Mouse (Mus musculus) cerebellum, postnatal 10 days (tissue): Measurements from ENCODE around the gene 1110032A03Rik.

Experiments used
- DNase-seq, 2 experiments: peaks; one replicate each; pipeline ENCODE4 v3.0.0; 2021; ENCODE audit warnings: mixed read lengths in 2 of 2

Gene 1110032A03Rik

DNA sequence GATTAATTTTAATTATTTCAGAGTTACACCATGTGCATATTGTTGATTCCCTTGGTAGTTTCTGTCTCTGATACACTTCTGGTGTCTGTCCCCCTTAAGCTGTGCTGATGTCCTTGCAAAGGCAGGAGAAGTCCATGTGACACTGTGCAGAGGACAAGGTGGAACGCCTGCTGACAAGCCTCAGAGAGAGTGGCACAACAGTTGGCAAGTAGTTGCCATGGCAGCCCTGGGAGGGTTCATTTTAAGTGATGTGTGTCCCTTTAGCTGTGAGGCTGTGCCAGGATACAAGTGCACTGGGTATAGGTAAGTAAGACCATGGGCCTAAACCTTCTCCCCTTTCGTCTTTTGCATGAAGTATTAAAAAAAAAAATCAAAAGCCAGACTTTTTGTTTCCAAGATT, 5.3 kb downstream of the 1110032A03Rik start:
- no peak for DNase-seq

DNA sequence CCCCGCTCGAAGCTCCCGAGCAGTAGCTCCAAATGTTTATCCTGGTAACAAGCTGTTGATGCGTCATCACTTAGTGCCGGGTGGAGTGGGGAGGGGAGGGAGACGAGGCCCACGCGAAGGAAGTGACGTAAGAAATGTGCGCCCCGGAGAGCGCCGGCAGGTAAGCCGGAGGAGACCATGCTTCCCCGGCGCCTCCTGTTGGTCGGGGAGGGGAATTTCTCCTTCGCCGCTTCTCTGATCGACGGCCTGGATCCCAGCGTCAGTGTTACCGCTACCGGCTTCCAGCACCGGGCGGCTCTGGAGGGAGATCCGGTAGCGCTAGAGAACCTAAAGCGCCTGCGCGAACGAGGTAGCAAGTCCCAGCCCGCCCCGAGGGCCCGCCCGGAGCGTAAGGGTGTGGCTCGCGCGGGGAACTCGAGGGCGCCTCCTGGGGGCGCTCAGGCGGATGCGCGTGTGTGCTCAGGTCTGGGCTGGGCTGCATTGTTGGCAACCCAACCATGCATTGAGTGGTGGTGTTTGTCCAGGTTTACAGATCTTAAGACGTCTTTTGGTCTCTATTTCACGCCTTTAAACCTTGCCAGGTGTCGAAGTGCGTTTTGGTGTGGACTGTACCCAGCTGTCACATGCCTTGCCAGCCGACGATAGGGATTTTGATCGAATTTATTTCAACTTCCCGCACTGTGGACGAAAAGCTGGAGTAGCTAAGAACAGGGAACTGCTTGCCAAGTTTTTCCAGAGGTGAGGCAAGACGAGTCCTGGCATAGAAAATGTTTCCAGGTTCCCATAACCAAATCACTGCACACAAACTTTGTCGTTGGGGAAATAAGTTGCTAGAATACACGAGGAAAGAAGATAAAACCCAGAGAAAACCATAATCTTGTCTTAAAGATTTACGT, 7.0 kb downstream of the 1110032A03Rik start, which contains the start of gene Fdxacb1:
Gene Fdxacb1, plus strand, starts transcription at position 130 of the 896 bp plus-strand sequence.
- peak; percentile 99 for DNase-seq

DNA sequence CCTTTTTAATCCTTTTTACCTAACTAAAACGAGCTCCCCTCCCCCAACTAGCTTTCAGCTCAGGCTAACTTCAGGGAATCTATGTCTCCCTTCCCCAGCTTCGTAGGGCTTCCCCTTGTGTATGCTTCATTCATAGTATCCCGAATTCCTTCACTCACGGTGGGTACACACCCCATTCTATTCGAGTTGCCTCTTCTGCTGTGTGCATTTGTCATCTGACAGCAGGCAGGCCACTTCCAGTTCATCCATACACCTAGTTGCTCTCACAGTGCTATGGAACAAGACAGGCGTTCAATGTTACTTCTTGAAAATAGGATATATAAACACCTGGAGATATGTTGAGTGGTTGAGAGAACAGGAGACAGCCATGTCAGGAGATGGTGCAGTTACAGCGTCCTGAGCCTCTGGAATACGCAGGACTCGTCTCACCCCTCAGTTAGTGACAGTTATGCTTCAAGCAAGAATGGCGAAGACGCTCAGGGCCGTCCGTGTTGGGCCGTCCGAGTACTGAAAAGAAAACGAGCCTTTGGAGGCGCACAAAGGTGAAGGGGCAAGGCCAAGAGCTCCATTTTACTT, 7.7 kb downstream of the 1110032A03Rik start:
- peak in 1 of 2 experiments; percentile 30 for DNase-seq

DNA sequence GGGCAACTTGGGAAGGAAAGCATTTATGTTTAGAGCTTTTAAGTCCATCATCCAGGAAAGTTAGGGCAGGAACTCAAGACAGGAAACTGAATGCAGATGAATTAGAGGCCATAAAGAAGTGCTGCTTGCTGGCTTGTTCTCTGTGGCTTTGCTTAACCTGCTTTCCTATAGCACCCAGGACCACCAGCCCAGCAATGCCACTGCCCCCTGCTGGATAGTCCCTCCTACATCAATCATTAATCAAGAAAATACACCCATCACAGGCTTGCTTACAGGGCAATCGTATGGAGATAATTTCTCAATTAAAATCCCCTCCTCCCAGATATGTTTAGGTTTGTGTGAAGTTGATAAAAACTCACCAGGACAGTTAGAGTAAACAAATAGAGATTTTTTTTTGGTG, 12.0 kb downstream of the 1110032A03Rik start:
- DNase-seq = peak; percentile 64 to 66

DNA sequence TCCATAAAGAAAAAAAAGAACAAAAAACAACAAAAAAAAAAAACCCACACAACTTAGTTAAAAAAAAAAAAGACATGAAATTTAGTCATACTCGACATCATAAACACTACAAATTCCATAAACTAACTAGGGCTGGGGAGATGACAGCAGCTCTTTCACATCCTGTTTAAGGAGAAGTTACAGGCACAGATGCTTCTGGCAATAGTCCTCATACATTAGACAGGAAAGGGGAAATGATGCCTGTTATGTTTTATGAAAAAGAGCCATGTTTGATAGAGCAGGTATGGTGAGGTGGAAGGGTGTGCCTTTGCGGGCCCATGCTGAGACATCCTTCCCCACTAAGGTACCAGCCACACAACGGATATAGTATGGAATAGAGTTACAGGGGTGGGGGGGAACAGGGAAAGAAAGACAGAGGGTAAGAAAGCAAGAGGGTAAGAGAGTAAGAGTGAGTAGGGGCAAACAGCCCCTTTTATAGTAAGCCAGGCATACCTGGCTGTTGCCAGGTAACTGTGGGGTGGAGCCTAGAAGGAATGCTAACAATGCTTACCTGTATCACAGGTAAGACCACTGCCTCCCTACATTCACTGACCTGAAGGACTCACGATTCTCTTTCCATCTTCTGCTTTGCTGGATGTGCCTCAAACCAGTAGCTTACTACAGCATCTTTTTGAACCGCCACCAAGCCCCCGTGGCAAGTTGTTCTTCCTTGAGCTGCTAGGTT, 13.6 kb downstream of the 1110032A03Rik start:
- no peak for DNase-seq

DNA sequence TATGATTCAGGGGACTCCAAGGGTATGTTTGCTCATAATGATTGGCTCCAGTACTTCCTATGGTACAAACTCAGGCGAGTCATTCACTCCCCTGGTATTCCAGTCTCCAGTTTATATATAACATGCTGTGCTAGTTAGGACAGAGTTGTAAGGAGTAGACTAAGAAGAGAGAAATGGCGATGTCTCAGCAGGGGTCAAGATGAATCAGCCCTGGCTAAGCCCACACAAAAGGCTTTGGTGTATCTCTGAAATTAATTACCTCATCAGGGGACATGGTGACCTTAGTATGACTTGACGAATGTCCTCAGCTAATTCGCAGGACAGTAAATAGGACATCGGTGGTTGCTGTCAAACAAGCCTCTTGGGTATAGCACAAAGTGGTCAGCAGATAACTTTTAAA, 18.6 kb downstream of the 1110032A03Rik start:
- no peak for DNase-seq

DNA sequence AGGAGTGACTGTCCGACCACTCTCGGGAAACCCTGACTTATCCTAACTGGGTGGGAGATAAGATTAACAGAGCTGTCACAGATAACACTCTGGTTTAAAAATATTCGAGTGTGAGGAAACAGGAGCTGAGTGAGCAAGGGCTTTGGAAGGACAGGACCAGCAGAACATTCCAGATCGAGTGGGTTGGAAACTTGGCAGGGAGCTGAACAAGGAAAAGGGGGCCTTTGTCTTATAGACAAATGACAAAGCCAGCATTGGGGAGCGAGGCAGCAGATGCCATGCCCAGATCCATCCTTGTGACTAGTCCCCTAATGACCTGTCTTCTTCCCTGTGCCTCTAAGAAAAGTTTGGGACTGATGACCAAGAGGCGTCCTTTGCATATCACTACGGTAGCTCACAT, 21.4 kb downstream of the 1110032A03Rik start:
- DNase-seq = no peak

DNA sequence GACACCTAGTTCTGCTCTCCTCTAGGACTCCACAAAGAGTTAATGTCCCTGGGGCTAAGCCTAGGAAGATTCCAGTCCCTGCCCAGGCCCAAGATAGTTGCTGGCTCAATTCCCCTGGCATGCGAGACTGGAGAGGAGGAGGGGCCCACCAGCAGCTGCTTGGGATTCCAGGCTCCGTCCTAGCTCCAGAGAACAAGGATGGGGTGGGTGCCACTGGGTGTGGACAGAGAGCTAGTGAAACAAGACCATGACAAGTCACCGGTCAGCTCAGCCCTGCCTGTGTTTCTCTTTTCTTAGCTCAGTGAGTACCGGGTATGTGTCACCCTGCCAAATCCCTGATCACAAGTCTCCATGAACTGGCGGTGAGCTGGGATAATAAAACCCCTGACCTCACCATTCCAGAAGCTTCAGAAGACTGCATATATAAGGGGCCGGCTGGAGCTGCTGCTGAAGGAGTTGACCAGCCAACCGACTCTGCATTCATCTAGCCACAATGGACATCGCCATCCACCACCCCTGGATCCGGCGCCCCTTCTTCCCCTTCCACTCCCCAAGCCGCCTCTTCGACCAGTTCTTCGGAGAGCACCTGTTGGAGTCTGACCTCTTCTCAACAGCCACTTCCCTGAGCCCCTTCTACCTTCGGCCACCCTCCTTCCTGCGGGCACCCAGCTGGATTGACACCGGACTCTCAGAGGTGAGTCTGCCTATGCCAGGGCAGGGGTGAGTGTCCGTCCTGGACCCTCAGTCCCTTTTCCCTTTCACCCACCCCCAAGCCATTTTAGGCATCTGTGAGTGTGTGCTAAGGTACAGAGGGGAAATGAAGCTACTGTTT, 22.3 kb downstream of the 1110032A03Rik start:
- DNase-seq = peak; percentile 81 to 82

DNA sequence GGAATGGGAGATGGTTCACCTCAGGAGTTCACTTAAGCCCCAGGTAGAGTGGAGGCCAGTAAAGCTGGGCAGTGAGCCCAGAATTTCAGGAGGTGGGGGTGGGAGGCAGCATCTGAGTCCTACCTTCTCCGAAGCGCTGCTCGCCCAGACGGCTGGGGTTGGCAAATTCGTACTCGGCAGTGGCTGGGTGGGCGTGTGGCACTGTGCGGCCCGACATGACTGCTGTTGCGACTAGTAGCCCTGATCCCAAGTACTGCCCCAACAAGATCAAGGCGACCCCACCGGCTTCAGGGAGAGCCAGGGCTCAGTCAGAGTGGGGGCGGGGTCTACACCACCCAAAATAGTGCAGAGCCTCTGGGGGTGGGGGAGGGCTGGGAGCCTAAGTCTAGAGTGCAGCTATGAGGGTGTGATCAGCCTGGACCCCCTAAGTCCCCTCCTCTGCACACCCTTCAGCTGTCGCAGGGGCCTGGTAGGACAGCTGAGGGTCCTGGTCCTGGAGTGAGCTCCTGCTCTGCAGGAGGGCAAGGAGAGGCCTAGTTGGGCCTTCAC, 23.2 kb downstream of the 1110032A03Rik start, which contains the start of gene Hspb2:
Gene Hspb2, minus strand, starts transcription at position 301 of the 549 bp plus-strand sequence.
- DNase-seq = peak; percentile 71 to 72

DNA sequence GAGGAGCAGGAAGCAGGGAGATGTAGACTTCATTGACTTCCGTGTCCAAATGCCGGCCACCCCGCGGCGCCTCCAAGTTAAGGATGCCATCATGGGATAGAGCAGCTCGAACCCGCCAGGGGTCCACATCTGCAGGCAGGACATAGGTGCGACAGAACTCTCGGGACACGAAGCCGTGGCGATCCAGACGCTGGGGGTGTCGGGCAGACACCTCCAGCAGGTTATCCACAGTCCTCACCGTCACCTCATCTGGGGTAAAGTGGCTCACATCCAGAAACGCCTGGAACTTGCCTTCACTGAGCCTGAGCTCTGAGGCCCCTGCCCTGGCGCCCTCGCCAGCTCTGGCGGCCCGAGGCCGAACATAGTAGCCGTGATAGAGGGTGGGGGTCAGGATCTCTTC, 24.0 kb downstream of the 1110032A03Rik start, which contains the start of gene Cryab:
Gene Cryab, plus strand, starts transcription at position 3 of the 400 bp plus-strand sequence.
- peak; percentile 30 to 41 for DNase-seq

DNA sequence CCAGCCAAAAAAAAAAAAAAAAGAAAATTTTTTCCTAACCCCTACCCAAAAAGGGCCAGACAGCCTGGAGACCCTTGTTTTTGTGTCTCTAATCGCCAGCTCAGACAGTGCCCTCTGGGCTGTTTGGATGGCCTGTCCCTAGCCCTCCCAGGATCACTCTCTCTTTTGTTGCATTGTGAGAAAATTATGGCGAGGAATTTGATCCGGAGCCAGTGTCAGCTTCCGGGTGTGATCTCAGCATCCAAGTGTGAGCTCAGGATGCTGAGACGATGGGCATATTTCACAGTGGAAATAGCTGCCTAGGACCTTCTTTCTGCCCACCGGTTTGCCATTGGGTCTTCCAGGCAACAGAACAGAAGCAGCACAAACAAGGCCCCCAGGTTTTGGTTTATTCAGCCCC, 24.6 kb downstream of the 1110032A03Rik start:
- peak in 1 of 2 experiments; percentile 20 for DNase-seq

DNA sequence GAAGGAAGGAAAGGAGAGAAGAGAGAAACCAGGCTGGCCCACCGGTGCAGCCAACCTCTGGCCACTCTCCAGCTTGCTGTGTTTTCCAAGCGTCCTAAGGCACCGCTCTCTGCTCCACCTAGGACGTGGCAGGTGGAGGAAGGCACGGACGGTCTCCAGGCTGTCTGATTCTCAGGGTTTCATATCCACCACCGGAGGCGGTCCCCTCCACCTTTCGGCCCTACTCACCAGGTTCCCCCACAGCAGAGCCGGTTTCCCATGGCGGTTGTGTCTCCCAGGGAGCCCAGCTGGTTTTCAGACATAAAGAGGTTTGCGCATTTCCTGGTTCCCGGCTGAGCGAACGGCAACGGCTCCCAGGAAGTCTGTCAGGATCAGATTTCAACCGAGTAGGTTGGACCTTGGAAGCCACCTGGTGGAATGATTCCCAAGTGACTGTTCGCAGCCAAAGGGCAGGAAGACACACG, 29.1 kb downstream of the 1110032A03Rik start, which contains the start of gene 2310030G06Rik:
Gene 2310030G06Rik, minus strand, starts transcription at position 323 of the 464 bp plus-strand sequence.
- DNase-seq = peak; percentile 46 to 49

DNA sequence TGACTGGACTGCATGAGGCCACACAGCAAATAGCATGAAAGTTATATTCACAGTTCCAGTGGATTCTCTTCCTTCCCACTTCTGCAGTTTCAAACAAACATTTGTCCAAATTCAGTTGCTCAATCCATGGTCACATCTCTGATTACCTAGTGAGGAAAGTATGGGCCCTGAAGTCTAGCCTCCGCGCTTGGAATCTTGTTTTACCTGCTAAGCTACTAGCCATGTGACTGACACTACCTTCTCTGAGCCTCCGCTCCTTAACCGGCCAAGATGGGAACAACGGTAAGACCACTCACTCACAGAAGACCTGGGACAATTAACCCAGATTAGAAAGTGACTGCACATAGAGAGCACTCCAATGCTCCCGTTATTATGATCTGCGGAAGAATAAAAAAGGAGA, 29.5 kb downstream of the 1110032A03Rik start:
- DNase-seq = no peak

DNA sequence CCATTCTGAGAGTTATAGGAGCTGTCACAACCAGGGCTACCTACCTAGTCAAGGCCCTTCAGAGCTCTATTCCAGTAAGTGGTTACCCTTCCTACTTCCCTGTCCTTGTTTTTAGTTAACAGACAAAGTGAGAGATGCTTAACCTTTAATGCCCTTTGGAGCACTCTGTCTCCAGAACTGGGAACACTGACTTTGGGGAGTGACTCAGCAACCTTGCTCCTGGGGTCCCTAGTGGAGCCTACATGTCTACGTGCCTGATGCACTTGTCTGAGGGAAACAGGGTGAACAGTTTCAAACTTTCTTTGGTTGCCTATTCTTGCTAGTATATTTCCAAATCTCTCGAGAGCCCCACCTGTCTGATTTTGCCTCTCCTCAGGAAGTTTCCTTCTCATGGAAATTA, 32.6 kb downstream of the 1110032A03Rik start:
- no peak for DNase-seq

DNA sequence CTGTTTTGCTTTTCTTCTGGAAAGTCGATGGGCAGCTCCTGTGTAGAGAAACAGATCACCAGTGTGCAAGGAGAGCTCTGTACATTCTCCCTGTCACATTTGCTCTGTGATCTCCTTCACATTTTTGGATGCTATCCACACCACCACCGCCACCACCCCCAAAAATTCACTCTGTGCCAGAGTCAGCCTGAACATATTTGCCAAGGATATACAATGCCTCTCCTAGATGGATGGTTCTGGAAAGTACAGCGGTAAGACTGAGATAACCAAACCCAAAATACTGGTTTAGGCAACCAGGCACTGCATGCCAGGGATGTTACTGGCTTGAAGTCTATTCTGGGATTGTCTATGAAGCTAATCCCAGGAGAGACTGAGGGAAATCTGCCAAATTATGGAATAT, 33.1 kb downstream of the 1110032A03Rik start:
- DNase-seq = no peak

DNA sequence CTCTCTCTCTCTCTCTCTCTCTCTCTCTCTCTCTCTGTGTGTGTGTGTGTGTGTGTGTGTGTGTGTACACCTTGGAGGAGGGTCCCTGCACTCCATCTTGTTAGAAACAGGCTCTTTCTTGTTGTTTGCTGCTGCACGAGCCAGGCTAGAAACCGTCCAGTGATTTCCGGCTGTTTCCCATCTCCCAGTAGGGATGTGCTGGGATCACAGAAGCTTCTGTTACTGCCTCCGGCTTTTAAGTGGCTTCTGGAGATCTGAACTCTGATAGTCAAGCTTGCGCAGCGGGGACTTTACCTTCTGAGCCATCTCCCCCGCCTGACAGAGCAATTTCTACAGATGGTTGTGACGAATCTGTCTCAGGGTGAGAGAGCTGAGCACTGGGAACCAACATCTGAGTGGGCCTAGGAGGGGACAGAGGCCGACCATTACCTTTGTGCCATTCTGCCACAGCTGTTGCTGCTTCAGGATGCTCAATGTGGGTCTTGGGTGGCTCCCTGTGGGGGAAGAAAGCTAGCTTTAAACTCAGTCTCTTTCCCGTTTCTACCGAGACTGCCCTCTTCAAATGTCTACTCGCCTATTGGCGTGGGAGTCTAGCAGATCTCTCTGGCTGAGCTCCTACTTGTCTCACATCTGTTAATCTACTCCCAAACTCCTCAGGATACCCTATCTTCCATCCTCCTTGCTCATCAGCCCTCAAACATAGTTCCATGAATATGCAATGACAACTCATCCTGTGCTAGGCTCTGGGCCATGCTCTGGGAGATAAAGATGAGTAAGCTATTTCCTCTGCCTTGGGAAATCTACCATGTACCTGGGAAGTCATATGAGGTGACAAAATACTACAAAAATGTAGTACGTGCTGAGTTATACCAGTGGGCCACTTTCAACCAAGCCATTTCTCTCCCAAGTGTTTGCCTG, 34.2 kb downstream of the 1110032A03Rik start:
- no peak for DNase-seq

DNA sequence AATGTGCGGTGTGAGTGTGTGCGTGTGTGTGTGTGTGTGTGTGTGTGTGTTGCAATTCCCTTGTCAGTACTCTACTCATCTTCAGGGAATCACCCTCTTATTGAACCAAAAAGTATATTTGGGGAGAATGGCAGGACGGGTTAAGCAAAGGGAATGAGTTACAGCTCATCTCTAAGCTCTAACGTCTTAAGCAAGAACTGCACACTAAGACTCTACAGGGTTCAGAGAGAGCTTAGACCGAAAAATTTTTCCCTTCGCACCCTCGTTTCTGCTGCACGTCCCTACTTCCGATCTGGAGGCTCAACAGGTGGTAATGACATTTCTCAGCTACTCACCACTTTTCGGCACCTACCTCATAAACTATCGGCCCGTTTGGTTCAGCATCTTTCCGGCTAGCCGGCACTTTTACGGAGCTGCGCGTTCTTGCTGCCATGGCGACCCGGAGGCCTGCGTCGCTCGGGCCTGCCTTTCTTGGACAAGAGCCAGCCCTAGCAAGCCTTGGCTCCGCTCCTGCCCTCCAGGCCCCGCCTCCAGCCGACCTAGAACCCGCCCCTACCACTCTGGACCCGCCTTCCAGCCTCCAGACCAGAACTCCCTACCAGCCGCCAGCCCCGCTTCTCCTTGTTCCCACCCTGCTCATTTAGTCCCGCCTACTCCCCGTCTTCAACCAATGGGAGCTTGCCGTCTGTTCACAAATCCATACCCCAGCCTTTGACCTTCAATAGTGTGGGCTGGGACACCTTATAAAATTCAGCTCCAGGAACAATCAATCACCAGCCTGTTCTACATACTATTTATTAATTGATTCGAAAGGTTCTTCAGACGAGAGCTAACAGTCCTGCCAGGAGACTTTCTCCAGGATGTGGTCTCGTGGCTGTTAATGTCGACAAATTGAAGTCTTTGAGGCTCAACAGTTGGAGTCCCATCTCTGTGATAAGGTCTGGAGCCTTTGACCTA, 36.1 kb downstream of the 1110032A03Rik start, which contains the start of gene Dixdc1:
Gene Dixdc1, minus strand, starts transcription at position 604 of the 957 bp plus-strand sequence.
- DNase-seq = peak; percentile 94

DNA sequence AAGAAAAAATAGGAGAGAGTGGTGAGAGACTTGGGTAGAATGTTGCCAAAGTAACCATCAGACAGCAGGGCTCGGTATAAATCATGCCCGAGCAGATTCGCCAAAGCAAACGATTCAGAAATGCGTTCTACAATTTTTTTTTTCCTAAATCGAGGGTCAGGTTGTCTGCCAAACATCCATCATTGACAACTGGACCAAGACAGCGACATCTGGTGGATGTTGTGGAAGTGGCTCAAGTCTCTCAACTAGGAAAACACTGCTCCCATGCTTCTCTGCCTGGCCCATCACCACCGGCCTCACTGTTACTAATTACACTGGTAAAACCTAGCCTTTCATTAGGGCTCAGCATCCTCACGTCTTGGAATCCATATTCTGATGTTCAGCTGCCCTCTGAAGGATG, 40.3 kb downstream of the 1110032A03Rik start:
- peak; percentile 83 to 84 for DNase-seq

DNA sequence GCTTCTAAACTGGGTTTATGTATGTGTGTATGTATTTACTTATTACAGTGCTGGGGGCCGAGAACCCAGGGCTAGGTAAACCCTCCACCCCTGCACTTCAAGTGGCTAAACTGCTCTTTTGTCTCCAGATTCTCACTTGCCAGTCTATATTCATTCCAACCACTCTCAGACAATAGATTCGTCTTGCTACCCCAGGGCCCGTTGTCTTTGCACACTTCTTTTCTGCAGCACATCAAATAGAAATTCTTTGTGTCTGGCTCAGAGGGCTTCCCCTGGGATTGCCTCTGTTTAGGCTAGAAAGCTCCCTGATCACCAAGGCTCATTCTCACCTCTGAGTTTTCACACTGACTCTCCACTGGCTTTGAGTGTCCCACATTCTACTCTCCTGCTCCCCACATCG, 42.8 kb downstream of the 1110032A03Rik start:
- DNase-seq = no peak
